In genomic region chr4:141443641-141444429, GRCm38 (mm10) we compare ENCODE assay signal across 8 mouse cellular contexts. TPM values are rescaled to one million over a fixed set of nuclear protein-coding genes. Genes with fewer than 3 reads are reported as not detected.
DNase-seq lines count a peak whose midpoint lies in the region; ATAC-seq and TF ChIP-seq lines count a peak whose summit lies in the region.

No protein-coding gene starts in this region.

- H3K36me3 ChIP-seq in forebrain, postnatal 0 days (ENCODE audit: insufficient read depth) = peaks cover 20% of the 10 kb centered on the region
- H3K36me3 ChIP-seq in liver, postnatal 0 days (replicated peaks; ENCODE audit: insufficient read depth, low read length) = peaks cover 9% of the 10 kb centered on the region; the same call in 1 of the 2 replicates

- no peaks in the 10 kb centered on the region for H3K9me3 ChIP-seq in forebrain, postnatal 0 days (ENCODE audit: low read length)
- H3K9me3 ChIP-seq in liver, postnatal 0 days (ENCODE audit: low read length) = no peaks in the 10 kb centered on the region

- H3K27ac ChIP-seq in gastrocnemius, adult 2 months = peak overlapping the region; percentile 87
- no peak overlapping the region for H3K27ac ChIP-seq in forebrain, postnatal 0 days (ENCODE audit: low read depth, low read length)
- H3K27ac ChIP-seq in liver, postnatal 0 days (ENCODE audit: low read depth) = no peak overlapping the region; the same call in 1 of the 2 replicates

- no peak for TF ChIP-seq EP300 in liver, postnatal 0 days (IDR thresholded peaks at IDR 0.05; ENCODE audit: low read depth)

- peaks cover 12% of the 10 kb centered on the region for H3K4me1 ChIP-seq in forebrain, postnatal 0 days (ENCODE audit: insufficient read depth)
- peaks cover 13% of the 10 kb centered on the region for H3K4me1 ChIP-seq in liver, postnatal 0 days (ENCODE audit: insufficient read depth)

- ATAC-seq in CD4-positive, CD25-positive, alpha-beta regulatory T cell, adult 4 months = peak; percentile 25
- ATAC-seq in forebrain, postnatal 0 days = no peak
- ATAC-seq in liver, postnatal 0 days = no peak

- 55% methylated on average over 11 of the region's 11 CpGs for WGBS in forebrain, postnatal 0 days
- 27% methylated on average over 11 of the region's 11 CpGs for WGBS in liver, postnatal 0 days (ENCODE audit: insufficient replicate concordance)

- peak overlapping the region; percentile 71 for H3K4me2 ChIP-seq in forebrain, postnatal 0 days (ENCODE audit: low read depth)
- H3K4me2 ChIP-seq in liver, postnatal 0 days (ENCODE audit: low read depth, low read length) = peak overlapping the region; percentile 89

- intact Hi-C loops in gastrocnemius, adult 2 months (cut with DNase I) = no loop called here

- no peaks in the 10 kb centered on the region for H3K27me3 ChIP-seq in forebrain, postnatal 0 days (ENCODE audit: insufficient read depth, low read length)
- no peaks in the 10 kb centered on the region for H3K27me3 ChIP-seq in liver, postnatal 0 days (ENCODE audit: insufficient read depth, low read length)

- H3K4me3 ChIP-seq in gastrocnemius, adult 2 months = peak overlapping the region; percentile 95
- H3K4me3 ChIP-seq in forebrain, postnatal 0 days (ENCODE audit: low read depth, low read length) = peak overlapping the region; percentile 97
- H3K4me3 ChIP-seq in liver, postnatal 0 days (ENCODE audit: low read depth, low read length) = peak overlapping the region; percentile 96

- TF ChIP-seq CTCF in gastrocnemius, adult 2 months (IDR thresholded peaks at IDR 0.05) = no peak
- no peak for TF ChIP-seq CTCF in forebrain, postnatal 0 days (IDR thresholded peaks at IDR 0.05; ENCODE audit: low read depth)
- TF ChIP-seq CTCF in liver, postnatal 0 days (IDR thresholded peaks at IDR 0.05; ENCODE audit: low read depth) = no peak

- peak; percentile 31 for DNase-seq in gastrocnemius, adult 2 months
- DNase-seq in gastrocnemius, postnatal 10 days = no peak
- DNase-seq in forebrain, postnatal 0 days = no peak
- peak; percentile 12 for DNase-seq in liver, postnatal 0 days
- no peak for DNase-seq in urinary bladder, adult 18-20 months (ENCODE audit: low spot score in 2 of 2)
- DNase-seq in layer of hippocampus, postnatal 10 days (ENCODE audit: low spot score in 2 of 2) = no peak
- DNase-seq in urinary bladder, postnatal 10 days (ENCODE audit: low spot score) = no peak

- 0 out of 2 replicates have a peak overlapping the region, but pooled peaks have one; percentile 95 for H3K9ac ChIP-seq in forebrain, postnatal 0 days
- H3K9ac ChIP-seq in liver, postnatal 0 days (replicated peaks) = peak overlapping the region; percentile 86

RNA-seq across cellular contexts. Expression of gene Zbtb17, which starts 0.6 kb away (rescaled TPM):
- 10 to 100 TPM; 30.2 to 30.6 TPM for total RNA-seq in gastrocnemius, adult 2 months (2021)
- total RNA-seq in gastrocnemius, postnatal 10 days (2021) = 10 to 100 TPM; 16.1 to 17.3 TPM
- 10 to 100 TPM; 14.2 to 21.5 TPM for polyA plus RNA-seq in CD4-positive, CD25-positive, alpha-beta regulatory T cell, adult 4 months (2017; shearing (Covaris generic))
- 42.1 and 51.5 TPM in 2 replicates for total RNA-seq in forebrain, postnatal 0 days (2014; rRNA removed)
- 32.8 and 34.8 TPM in 2 replicates for polyA plus RNA-seq in forebrain, postnatal 0 days (2015; fragmentation: Nextera tagmentation; extraction: Ambion mirVana)
- 4.6 and 5.5 TPM in 2 replicates for polyA plus RNA-seq in liver, postnatal 0 days (2015; fragmentation: Nextera tagmentation; extraction: Ambion mirVana)
- 10 to 100 TPM; 24.2 to 27.4 TPM for total RNA-seq in layer of hippocampus, postnatal 10 days (2021)

RNA-seq across cellular contexts. Expression of gene Srarp, which starts 7.9 kb away (rescaled TPM):
- 1 to 10 TPM in 1 of 2 experiments, under 1 TPM in 1; 0.92 to 1.6 TPM for total RNA-seq in gastrocnemius, adult 2 months (2021)
- not detected for total RNA-seq in gastrocnemius, postnatal 10 days (2021)
- not detected for polyA plus RNA-seq in CD4-positive, CD25-positive, alpha-beta regulatory T cell, adult 4 months (2017; shearing (Covaris generic))
- total RNA-seq in forebrain, postnatal 0 days (2014; rRNA removed) = 2.4 and 4.6 TPM in 2 replicates
- 0.63 and 0.69 TPM in 2 replicates for polyA plus RNA-seq in forebrain, postnatal 0 days (2015; fragmentation: Nextera tagmentation; extraction: Ambion mirVana)
- not detected in 2 replicates for polyA plus RNA-seq in liver, postnatal 0 days (2015; fragmentation: Nextera tagmentation; extraction: Ambion mirVana)
- total RNA-seq in layer of hippocampus, postnatal 10 days (2021) = 1 to 10 TPM; 2.9 to 3.4 TPM

RNA-seq across cellular contexts. Expression of gene Hspb7, which starts 23.3 kb away (rescaled TPM):
- total RNA-seq in gastrocnemius, adult 2 months (2021) = 100 to 1,000 TPM; 223 to 468 TPM
- 100 to 1,000 TPM; 200 to 208 TPM for total RNA-seq in gastrocnemius, postnatal 10 days (2021)
- polyA plus RNA-seq in CD4-positive, CD25-positive, alpha-beta regulatory T cell, adult 4 months (2017; shearing (Covaris generic)) = not detected
- not detected in 2 replicates for total RNA-seq in forebrain, postnatal 0 days (2014; rRNA removed)
- polyA plus RNA-seq in forebrain, postnatal 0 days (2015; fragmentation: Nextera tagmentation; extraction: Ambion mirVana) = not detected in 2 replicates
- polyA plus RNA-seq in liver, postnatal 0 days (2015; fragmentation: Nextera tagmentation; extraction: Ambion mirVana) = 0.04 and 0.49 TPM in 2 replicates
- under 1 TPM; 0.11 to 0.16 TPM for total RNA-seq in layer of hippocampus, postnatal 10 days (2021)

RNA-seq across cellular contexts. Expression of gene Clcnkb, which starts 28.0 kb away (rescaled TPM):
- total RNA-seq in gastrocnemius, adult 2 months (2021) = under 1 TPM in 1 of 2 experiments, not detected in 1; 0.25 TPM
- total RNA-seq in gastrocnemius, postnatal 10 days (2021) = under 1 TPM; 0.09 to 0.45 TPM
- polyA plus RNA-seq in CD4-positive, CD25-positive, alpha-beta regulatory T cell, adult 4 months (2017; shearing (Covaris generic)) = not detected
- 0.08 TPM in 1 of 2 replicates, not detected in the other for total RNA-seq in forebrain, postnatal 0 days (2014; rRNA removed)
- polyA plus RNA-seq in forebrain, postnatal 0 days (2015; fragmentation: Nextera tagmentation; extraction: Ambion mirVana) = 0.25 TPM in 1 of 2 replicates, not detected in the other
- not detected in 2 replicates for polyA plus RNA-seq in liver, postnatal 0 days (2015; fragmentation: Nextera tagmentation; extraction: Ambion mirVana)
- not detected for total RNA-seq in layer of hippocampus, postnatal 10 days (2021)

RNA-seq across cellular contexts. Expression of gene Clcnka, which starts 45.3 kb away (rescaled TPM):
- not detected for total RNA-seq in gastrocnemius, adult 2 months (2021)
- total RNA-seq in gastrocnemius, postnatal 10 days (2021) = 1 to 10 TPM; 1.2 to 1.3 TPM
- not detected for polyA plus RNA-seq in CD4-positive, CD25-positive, alpha-beta regulatory T cell, adult 4 months (2017; shearing (Covaris generic))
- 0.24 TPM in 1 of 2 replicates, not detected in the other for total RNA-seq in forebrain, postnatal 0 days (2014; rRNA removed)
- polyA plus RNA-seq in forebrain, postnatal 0 days (2015; fragmentation: Nextera tagmentation; extraction: Ambion mirVana) = 0.10 TPM in 1 of 2 replicates, not detected in the other
- polyA plus RNA-seq in liver, postnatal 0 days (2015; fragmentation: Nextera tagmentation; extraction: Ambion mirVana) = not detected in 2 replicates
- total RNA-seq in layer of hippocampus, postnatal 10 days (2021) = not detected

Comparison
In these comparisons a context has a peak if more than half of its experiments do, and no peak if none do; other contexts are left out.
1. DNase-seq: peak in gastrocnemius, adult 2 months (single experiment) and liver, postnatal 0 days (single experiment); none in gastrocnemius, postnatal 10 days (single experiment), forebrain, postnatal 0 days (single experiment), urinary bladder, adult 18-20 months (0 of 2), layer of hippocampus, postnatal 10 days (0 of 2) and urinary bladder, postnatal 10 days (single experiment).
2. RNA of gene Hspb7, which starts 23.3 kb away (total RNA-seq): 223 to 468 TPM in gastrocnemius, adult 2 months and 200 to 208 TPM in gastrocnemius, postnatal 10 days; 0.11 to 0.16 TPM in layer of hippocampus, postnatal 10 days and not detected in forebrain, postnatal 0 days; every median in the first group is over 100 times any median in the second.
3. Peak in every context shown above with its lines, with median percentiles within 50 percentile points of each other: H3K4me3 ChIP-seq.